Mouse (Mus musculus) midbrain, embryonic 11.5 days (tissue): ENCODE measurements at regions not wholly inside any gene's neighbourhood (a gene's known extent, or its start where the extent isn't known, plus 50 kb on each side); places are given as distances from the start of the nearest gene placed in this dataset.
"Not testable (repeated sequence)": the region's sequence is repeated elsewhere in the genome, so short reads cannot be mapped to it uniquely, and the experiment has no call there.

Source experiments
- ATAC-seq: fragments of 200-750 bp; cut with Nextera tagmentation; 2 replicates; pipeline ENCODE4 v1.8.0; 2017; ENCODE audit warnings: moderate TSS enrichment, moderate library complexity; ENCODE audit not compliant: low FRiP score
- DNase-seq: peaks from one replicate; pipeline ENCODE4 v3.0.0; 2015; ENCODE audit warnings: low spot score; ENCODE audit errors: missing footprints
- H3K27ac ChIP-seq: fragments of 300-500 bp; sonication (generic); 2 replicates; pipeline ENCODE4 v1.5.1; 2014; ENCODE audit warnings: low read depth, low read length
- H3K27me3 ChIP-seq: fragments of 300-500 bp; sonication (generic); 2 replicates; pipeline ENCODE4 v1.6.1; 2014; ENCODE audit warnings: mild to moderate bottlenecking, low read length, moderate library complexity, mixed read lengths; ENCODE audit not compliant: control insufficient read depth, insufficient read depth
- H3K36me3 ChIP-seq: fragments of 300-500 bp; sonication (generic); 2 replicates; pipeline ENCODE4 v1.6.1; 2014; ENCODE audit warnings: mild to moderate bottlenecking, low read length, moderate library complexity, mixed read lengths; ENCODE audit not compliant: control insufficient read depth, insufficient read depth
- H3K4me1 ChIP-seq: fragments of 300-500 bp; sonication (generic); 2 replicates; pipeline ENCODE4 v1.6.1; 2014; ENCODE audit warnings: low read length; ENCODE audit not compliant: control insufficient read depth, insufficient read depth
- H3K4me2 ChIP-seq: fragments of 300-500 bp; sonication (generic); 2 replicates; pipeline ENCODE4 v1.6.1; 2014; ENCODE audit warnings: mild to moderate bottlenecking, moderate library complexity
- H3K4me3 ChIP-seq: fragments of 300-500 bp; sonication (generic); 2 replicates; pipeline ENCODE4 v1.5.1; 2014; ENCODE audit warnings: low read depth, low read length
- H3K9ac ChIP-seq: fragments of 300-500 bp; sonication (generic); 2 replicates; pipeline ENCODE4 v1.6.1; 2014; ENCODE audit warnings: low read length
- H3K9me3 ChIP-seq: fragments of 300-500 bp; sonication (generic); 2 replicates; pipeline ENCODE4 v1.6.1; 2016; ENCODE audit warnings: low read length; ENCODE audit not compliant: control insufficient read depth
- WGBS: fragments of 180-500 bp; shearing (Covaris S2); extraction: QIAGEN DNeasy Blood & Tissue Kit; methylation state at CpG from one replicate; pipeline ENCODE4 v1.1.7; 2014; 5-methylcytosine and 5-hydroxymethylcytosine counted together

GRCm38 (mm10) chr5:5838767-5839166, 89.6 kb upstream of the Steap1 start:
- 72% methylated on average over 3 of the region's 3 CpGs for WGBS
- no peak overlapping the region for H3K4me2 ChIP-seq
- ATAC-seq: no peak
- H3K4me3 ChIP-seq: no peak overlapping the region
- H3K27me3 ChIP-seq: no peaks in the 10 kb centered on the region
- no peak for DNase-seq
- no peak overlapping the region for H3K27ac ChIP-seq
- no peaks in the 10 kb centered on the region for H3K36me3 ChIP-seq
- H3K9me3 ChIP-seq: no peaks in the 10 kb centered on the region
- H3K4me1 ChIP-seq: no peaks in the 10 kb centered on the region
- no peak overlapping the region for H3K9ac ChIP-seq

DNA sequence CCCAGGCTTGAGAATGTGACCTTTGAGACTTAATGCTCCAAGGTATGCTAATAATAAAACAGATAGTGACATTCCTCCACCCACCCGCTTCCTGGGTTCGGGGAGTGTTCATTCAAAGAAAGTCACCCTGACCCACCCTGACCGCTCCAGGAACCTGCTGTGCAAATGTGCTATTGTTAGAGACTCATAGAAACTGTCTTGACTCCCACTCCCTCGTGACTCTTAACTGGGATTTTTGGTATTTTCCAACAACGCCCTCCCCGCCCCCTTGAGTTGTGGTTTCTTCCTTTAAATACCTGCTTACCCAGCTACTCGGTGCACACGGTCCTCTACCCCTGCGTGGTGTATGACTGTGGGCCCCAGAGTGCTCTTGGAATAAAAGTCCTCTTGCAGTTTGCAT, 73.5 kb upstream of the Steap1 start:
- not testable (repeated sequence) for H3K4me3 ChIP-seq, H3K27ac ChIP-seq, H3K4me1 ChIP-seq, H3K4me2 ChIP-seq, H3K27me3 ChIP-seq, H3K36me3 ChIP-seq, H3K9me3 ChIP-seq, ATAC-seq, H3K9ac ChIP-seq, DNase-seq
- 88% methylated on average over 9 of the region's 9 CpGs for WGBS
